Mouse (Mus musculus): ENCODE data around the gene Fbxo6. TPM values are rescaled to one million over a fixed set of nuclear protein-coding genes. Genes with fewer than 3 reads are reported as not detected.

The Fbxo6 gene
- polyA plus RNA-seq, 1 experiment from 2014 or later: 30.1 TPM

GRCm38 (mm10) chr4:148114758-148115391 lies 37.1 kb downstream of the Fbxo6 start:
- Histone ChIP-seq H3K4me1 (ENCODE audit: insufficient read depth) (0 out of 2 replicates have a peak, but pooled peaks cover 3% of the 10 kb centered on the region), H3K27ac (ENCODE audit: low read depth) (no peak overlapping the region), H3K4me2 (ENCODE audit: low read depth, low read length) (no peak overlapping the region), H3K36me3 (replicated peaks; ENCODE audit: insufficient read depth, low read length) (no peaks in the 10 kb centered on the region), H3K9me3 (ENCODE audit: low read length) (0 out of 2 replicates have a peak, but pooled peaks cover 2% of the 10 kb centered on the region), H3K9ac (replicated peaks) (no peak overlapping the region), H3K4me3 (ENCODE audit: low read depth, low read length) (no peak overlapping the region), H3K27me3 (ENCODE audit: insufficient read depth, low read length) (peaks cover 12% of the 10 kb centered on the region; the same call in 1 of the 2 replicates)
- TF ChIP-seq EP300 (IDR thresholded peaks at IDR 0.05; ENCODE audit: low read depth) (no peak), CTCF (IDR thresholded peaks at IDR 0.05; ENCODE audit: low read depth) (peak; percentile 99)
- WGBS (ENCODE audit: insufficient replicate concordance): 7% methylated on average over 15 of the region's 15 CpGs
- DNase-seq (peak; percentile 88), ATAC-seq (peak; percentile 63)

GRCm38 (mm10) chr4:148112519-148112918 lies 39.4 kb downstream of the Fbxo6 start:
- TF ChIP-seq EP300 (IDR thresholded peaks at IDR 0.05; ENCODE audit: low read depth) (no peak), CTCF (IDR thresholded peaks at IDR 0.05; ENCODE audit: low read depth) (no peak)
- Histone ChIP-seq H3K4me3 (ENCODE audit: low read depth, low read length) (no peak overlapping the region), H3K4me2 (ENCODE audit: low read depth, low read length) (no peak overlapping the region), H3K9ac (replicated peaks) (no peak overlapping the region), H3K9me3 (ENCODE audit: low read length) (0 out of 2 replicates have a peak, but pooled peaks cover 2% of the 10 kb centered on the region), H3K27ac (ENCODE audit: low read depth) (no peak overlapping the region), H3K4me1 (ENCODE audit: insufficient read depth) (0 out of 2 replicates have a peak, but pooled peaks cover 3% of the 10 kb centered on the region), H3K36me3 (replicated peaks; ENCODE audit: insufficient read depth, low read length) (no peaks in the 10 kb centered on the region), H3K27me3 (ENCODE audit: insufficient read depth, low read length) (peaks cover 12% of the 10 kb centered on the region; the same call in 1 of the 2 replicates)
- no peak for DNase-seq
- WGBS (ENCODE audit: insufficient replicate concordance): 72% methylated on average over 12 of the region's 12 CpGs
- no peak for ATAC-seq

GRCm38 (mm10) chr4:148109215-148109614 lies 42.7 kb downstream of the Fbxo6 start:
- Histone ChIP-seq H3K9ac (replicated peaks) (no peak overlapping the region), H3K4me1 (ENCODE audit: insufficient read depth) (no peaks in the 10 kb centered on the region), H3K27ac (ENCODE audit: low read depth) (no peak overlapping the region), H3K27me3 (ENCODE audit: insufficient read depth, low read length) (0 out of 2 replicates have a peak, but pooled peaks cover 2% of the 10 kb centered on the region), H3K36me3 (replicated peaks; ENCODE audit: insufficient read depth, low read length) (no peaks in the 10 kb centered on the region), H3K4me2 (ENCODE audit: low read depth, low read length) (no peak overlapping the region), H3K4me3 (ENCODE audit: low read depth, low read length) (no peak overlapping the region), H3K9me3 (ENCODE audit: low read length) (no peaks in the 10 kb centered on the region)
- 28% methylated on average over 5 of the region's 5 CpGs for WGBS (ENCODE audit: insufficient replicate concordance)
- no peak for TF ChIP-seq EP300 (IDR thresholded peaks at IDR 0.05; ENCODE audit: low read depth)
- TF ChIP-seq CTCF (IDR thresholded peaks at IDR 0.05; ENCODE audit: low read depth): no peak
- ATAC-seq: peak; percentile 57
- DNase-seq: no peak

GRCm38 (mm10) chr4:148108565-148109100 lies 43.3 kb downstream of the Fbxo6 start:
- DNase-seq (no peak), ATAC-seq (peak; percentile 41)
- Histone ChIP-seq H3K9ac (replicated peaks) (no peak overlapping the region), H3K9me3 (ENCODE audit: low read length) (no peaks in the 10 kb centered on the region), H3K4me3 (ENCODE audit: low read depth, low read length) (no peak overlapping the region), H3K4me1 (ENCODE audit: insufficient read depth) (no peaks in the 10 kb centered on the region), H3K27me3 (ENCODE audit: insufficient read depth, low read length) (no peaks in the 10 kb centered on the region), H3K36me3 (replicated peaks; ENCODE audit: insufficient read depth, low read length) (no peaks in the 10 kb centered on the region), H3K27ac (ENCODE audit: low read depth) (0 out of 2 replicates have a peak overlapping the region, but pooled peaks have one; percentile 16), H3K4me2 (ENCODE audit: low read depth, low read length) (no peak overlapping the region)
- 31% methylated on average over 7 of the region's 7 CpGs for WGBS (ENCODE audit: insufficient replicate concordance)
- TF ChIP-seq EP300 (IDR thresholded peaks at IDR 0.05; ENCODE audit: low read depth) (no peak), CTCF (IDR thresholded peaks at IDR 0.05; ENCODE audit: low read depth) (no peak)

GRCm38 (mm10) chr4:148107621-148108291 lies 44.2 kb downstream of the Fbxo6 start:
- no peaks in the 10 kb centered on the region for H3K4me1 ChIP-seq (ENCODE audit: insufficient read depth)
- H3K9ac ChIP-seq (replicated peaks): no peak overlapping the region
- no peaks in the 10 kb centered on the region for H3K27me3 ChIP-seq (ENCODE audit: insufficient read depth, low read length)
- H3K4me2 ChIP-seq (ENCODE audit: low read depth, low read length): no peak overlapping the region
- TF ChIP-seq EP300 (IDR thresholded peaks at IDR 0.05; ENCODE audit: low read depth): no peak
- no peak for TF ChIP-seq CTCF (IDR thresholded peaks at IDR 0.05; ENCODE audit: low read depth)
- no peaks in the 10 kb centered on the region for H3K36me3 ChIP-seq (replicated peaks; ENCODE audit: insufficient read depth, low read length)
- no peak overlapping the region for H3K4me3 ChIP-seq (ENCODE audit: low read depth, low read length)
- DNase-seq (no peak), ATAC-seq (no peak)
- WGBS (ENCODE audit: insufficient replicate concordance): 53% methylated on average over 22 of the region's 22 CpGs
- H3K27ac ChIP-seq (ENCODE audit: low read depth): no peak overlapping the region
- no peaks in the 10 kb centered on the region for H3K9me3 ChIP-seq (ENCODE audit: low read length)

- Histone ChIP-seq H3K36me3 (replicated peaks; ENCODE audit: insufficient read depth, low read length) (no peaks in the 10 kb centered on the region), H3K4me2 (ENCODE audit: low read depth, low read length) (no peak overlapping the region), H3K27ac (ENCODE audit: low read depth) (no peak overlapping the region), H3K4me1 (ENCODE audit: insufficient read depth) (peaks cover 4% of the 10 kb centered on the region; the same call in 1 of the 2 replicates), H3K27me3 (ENCODE audit: insufficient read depth, low read length) (no peaks in the 10 kb centered on the region), H3K9me3 (ENCODE audit: low read length) (no peaks in the 10 kb centered on the region), H3K4me3 (ENCODE audit: low read depth, low read length) (no peak overlapping the region), H3K9ac (replicated peaks) (no peak overlapping the region)
- DNase-seq (no peak), ATAC-seq (no peak)
- TF ChIP-seq EP300 (IDR thresholded peaks at IDR 0.05; ENCODE audit: low read depth): no peak
- TF ChIP-seq CTCF (IDR thresholded peaks at IDR 0.05; ENCODE audit: low read depth): no peak
- WGBS (ENCODE audit: insufficient replicate concordance): 79% methylated on average over 3 of the region's 3 CpGs
Measured at GRCm38 (mm10) chr4:148104146-148104545, 47.8 kb downstream of the Fbxo6 start.
